Comparison of ENCODE assay signal across 9 mouse cellular contexts in the genomic region with DNA sequence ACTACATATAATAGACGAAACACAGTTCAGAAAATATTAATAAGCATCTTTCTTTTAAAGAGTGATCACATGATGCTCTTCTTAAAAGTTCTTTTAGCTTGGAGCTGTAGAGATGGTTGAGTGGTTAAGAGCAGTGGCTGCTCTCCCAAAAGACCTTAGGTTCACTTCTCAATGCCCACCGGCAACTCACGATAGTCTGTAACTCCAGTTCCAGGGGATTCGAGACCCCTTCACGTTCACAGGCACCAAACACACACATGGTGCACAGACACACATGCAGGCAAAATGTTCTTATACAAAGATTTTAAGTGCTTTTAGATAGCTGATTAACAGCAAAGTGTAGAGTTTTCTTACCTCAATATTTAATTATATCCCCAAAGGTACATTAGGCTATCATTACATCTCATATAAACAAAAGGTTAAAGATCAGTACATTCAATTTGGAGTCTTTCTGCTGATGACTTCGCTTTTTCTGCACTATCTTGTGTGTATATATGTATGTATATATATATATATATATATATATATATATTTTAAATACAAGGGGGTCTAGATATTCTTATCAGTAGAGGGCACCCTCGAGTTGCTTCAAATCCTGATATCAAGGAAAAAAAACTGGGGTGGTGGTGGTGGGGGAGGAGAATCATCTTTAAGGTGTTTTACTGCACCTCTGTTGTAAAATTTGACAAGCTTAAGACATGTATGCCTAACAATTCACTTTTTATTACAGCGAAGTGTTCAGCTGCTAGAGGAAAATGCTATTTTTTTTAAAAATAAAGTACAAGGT. TPM values are rescaled to one million over a fixed set of nuclear protein-coding genes. Genes with fewer than 3 reads are reported as not detected.
DNase-seq lines count a peak whose midpoint lies in the region; ATAC-seq and TF ChIP-seq lines count a peak whose summit lies in the region.
"Had no signal": no experiment of that assay in that cellular context is flagged by ENCODE, and none has a peak within 500 bp of the region (broad histone marks: within the 10 kb centered on the region; RNA-seq: fewer than 3 reads in every experiment).

No protein-coding gene starts in this region.

- no peaks in the 10 kb centered on the region for H3K27me3 ChIP-seq in lung, embryonic 14.5 days (ENCODE audit: insufficient read depth, low read length)
- no peaks in the 10 kb centered on the region for H3K27me3 ChIP-seq in forebrain, embryonic 14.5 days (replicated peaks; ENCODE audit: control insufficient read depth, insufficient read depth, low read length)
- 0 out of 2 replicates have a peak, but pooled peaks cover 7% of the 10 kb centered on the region for H3K27me3 ChIP-seq in limb, embryonic 14.5 days (ENCODE audit: control insufficient read depth, insufficient read depth, low read length)
- H3K27me3 ChIP-seq in stomach, embryonic 16.5 days (ENCODE audit: control insufficient read depth, insufficient read depth, low read length), result no peaks in the 10 kb centered on the region

- H3K4me2 ChIP-seq in lung, embryonic 14.5 days, result peak overlapping the region; percentile 95
- peak overlapping the region; percentile 82 for H3K4me2 ChIP-seq in forebrain, embryonic 14.5 days (ENCODE audit: low read length)
- H3K4me2 ChIP-seq in limb, embryonic 14.5 days (replicated peaks; ENCODE audit: low read depth, low read length, severe bottlenecking), result peak overlapping the region; percentile 58
- peak overlapping the region; percentile 91 for H3K4me2 ChIP-seq in stomach, embryonic 16.5 days (ENCODE audit: low read depth, low read length)

- H3K9ac ChIP-seq in lung, embryonic 14.5 days, result no peak overlapping the region
- peak overlapping the region; percentile 77; the same call in 1 of the 2 replicates for H3K9ac ChIP-seq in forebrain, embryonic 14.5 days (ENCODE audit: low read length)
- no peak overlapping the region for H3K9ac ChIP-seq in limb, embryonic 14.5 days (ENCODE audit: low read depth, low read length, severe bottlenecking)
- H3K9ac ChIP-seq in stomach, embryonic 16.5 days (ENCODE audit: low read length), result peak overlapping the region; percentile 83; the same call in 1 of the 2 replicates

- WGBS in lung, embryonic 14.5 days, result 53% methylated on average over 8 of the region's 8 CpGs
- WGBS in forebrain, embryonic 14.5 days, result 57% methylated on average over 8 of the region's 8 CpGs
- WGBS in limb, embryonic 14.5 days, result 56% methylated on average over 8 of the region's 8 CpGs
- WGBS in stomach, embryonic 16.5 days, result 46% methylated on average over 8 of the region's 8 CpGs

- H3K4me1 ChIP-seq in lung, embryonic 14.5 days (ENCODE audit: insufficient read depth), result peaks cover 3% of the 10 kb centered on the region; the same call in 1 of the 2 replicates
- peaks cover 22% of the 10 kb centered on the region for H3K4me1 ChIP-seq in forebrain, embryonic 14.5 days (ENCODE audit: control insufficient read depth, insufficient read depth, low read length)
- H3K4me1 ChIP-seq in limb, embryonic 14.5 days (ENCODE audit: control insufficient read depth, insufficient read depth, low read length), result peaks cover 21% of the 10 kb centered on the region
- H3K4me1 ChIP-seq in stomach, embryonic 16.5 days (ENCODE audit: control insufficient read depth, insufficient read depth, low read length), result peaks cover 15% of the 10 kb centered on the region

- no peak for TF ChIP-seq POLR2A in limb, embryonic 14.5 days (IDR thresholded peaks at IDR 0.05; ENCODE audit: borderline replicate concordance, extremely low read depth, insufficient read depth, insufficient read length)

- DNase-seq in lung, embryonic 14.5 days, result peak; percentile 55
- DNase-seq in lung, postnatal 14 days, result no peak
- peak; percentile 78 for DNase-seq in forebrain, embryonic 14.5 days (ENCODE audit: low spot score)
- peak; percentile 65 for DNase-seq in limb, embryonic 14.5 days (ENCODE audit: low spot score)
- DNase-seq in urinary bladder, postnatal 4 days (ENCODE audit: low spot score in 2 of 2), result no peak
- no peak for DNase-seq in cerebellum, postnatal 36 days
- DNase-seq: heart, postnatal 14 days had no signal

- no peak overlapping the region for H3K4me3 ChIP-seq in lung, embryonic 14.5 days (ENCODE audit: low read depth, low read length)
- H3K4me3 ChIP-seq in forebrain, embryonic 14.5 days (ENCODE audit: low read depth, low read length), result peak overlapping the region; percentile 53
- peak overlapping the region; percentile 48 for H3K4me3 ChIP-seq in limb, embryonic 14.5 days (replicated peaks; ENCODE audit: low read length)
- H3K4me3 ChIP-seq in stomach, embryonic 16.5 days (replicated peaks; ENCODE audit: low read length), result peak overlapping the region; percentile 98

- no peak overlapping the region for H3K27ac ChIP-seq in lung, embryonic 14.5 days (ENCODE audit: low read depth)
- H3K27ac ChIP-seq in forebrain, embryonic 14.5 days (ENCODE audit: low read depth, low read length), result no peak overlapping the region
- H3K27ac ChIP-seq in limb, embryonic 14.5 days (replicated peaks; ENCODE audit: low read depth, low read length), result no peak overlapping the region
- peak overlapping the region; percentile 94 for H3K27ac ChIP-seq in stomach, embryonic 16.5 days (ENCODE audit: low read length)

- TF ChIP-seq CTCF in lung, embryonic 14.5 days (IDR thresholded peaks at IDR 0.05; ENCODE audit: low read depth), result 0 out of 2 replicates have a peak, but pooled peaks have one; percentile 7

- H3K36me3 ChIP-seq in lung, embryonic 14.5 days (ENCODE audit: insufficient read depth), result no peaks in the 10 kb centered on the region
- no peaks in the 10 kb centered on the region for H3K36me3 ChIP-seq in forebrain, embryonic 14.5 days (ENCODE audit: control insufficient read depth, insufficient read depth, low read length)
- no peaks in the 10 kb centered on the region for H3K36me3 ChIP-seq in limb, embryonic 14.5 days (ENCODE audit: control insufficient read depth, insufficient read depth, low read length)
- no peaks in the 10 kb centered on the region for H3K36me3 ChIP-seq in stomach, embryonic 16.5 days (ENCODE audit: control insufficient read depth, insufficient read depth, low read length)

- ATAC-seq in lung, embryonic 14.5 days (ENCODE audit: insufficient read depth), result no peak
- ATAC-seq in forebrain, embryonic 14.5 days, result no peak
- ATAC-seq in limb, embryonic 14.5 days (ENCODE audit: low FRiP score, low read depth), result no peak
- no peak for ATAC-seq in stomach, embryonic 16.5 days (ENCODE audit: insufficient read depth, low FRiP score)
- no peak for ATAC-seq in inflammation-experienced regulatory T-cells, adult 6 months

- no peaks in the 10 kb centered on the region for H3K9me3 ChIP-seq in lung, embryonic 14.5 days (ENCODE audit: low read depth, low read length)
- no peaks in the 10 kb centered on the region for H3K9me3 ChIP-seq in forebrain, embryonic 14.5 days (replicated peaks; ENCODE audit: control insufficient read depth, low read length)
- no peaks in the 10 kb centered on the region for H3K9me3 ChIP-seq in limb, embryonic 14.5 days (ENCODE audit: control insufficient read depth, low read length)
- no peaks in the 10 kb centered on the region for H3K9me3 ChIP-seq in stomach, embryonic 16.5 days (replicated peaks; ENCODE audit: control insufficient read depth, low read length)

RNA-seq across cellular contexts. Expression of gene Rgmb, which starts 2.5 kb away (rescaled TPM):
- 17.6 and 18.9 TPM in 2 replicates for polyA plus RNA-seq in lung, embryonic 14.5 days (2014; fragmentation: Nextera tagmentation; extraction: Ambion mirVana)
- polyA plus RNA-seq in forebrain, embryonic 14.5 days (2014; fragmentation: Nextera tagmentation; extraction: Ambion mirVana), result 46.5 and 51.1 TPM in 2 replicates
- polyA plus RNA-seq in limb, embryonic 14.5 days (2012; rRNA removed), result 52.0 and 71.0 TPM in 2 replicates
- polyA plus RNA-seq in limb, embryonic 14.5 days (2014; fragmentation: Nextera tagmentation; extraction: Ambion mirVana), result 35.3 and 37.7 TPM in 2 replicates
- 30.3 and 36.6 TPM in 2 replicates for polyA plus RNA-seq in stomach, embryonic 16.5 days (2015; fragmentation: Nextera tagmentation; extraction: Ambion mirVana)
- under 1 TPM; 0.44 to 0.57 (median 0.52) TPM for polyA plus RNA-seq in inflammation-experienced regulatory T-cells, adult 6 months (2017; shearing (Covaris generic))

Comparison
In these comparisons a context has a peak if more than half of its experiments do, and no peak if none do; other contexts are left out.
1. DNase-seq: peak in lung, embryonic 14.5 days (single experiment), forebrain, embryonic 14.5 days (single experiment) and limb, embryonic 14.5 days (single experiment); none in lung, postnatal 14 days (single experiment), urinary bladder, postnatal 4 days (0 of 2) and cerebellum, postnatal 36 days (0 of 2).
2. H3K9ac ChIP-seq: peak in forebrain, embryonic 14.5 days (single experiment) and stomach, embryonic 16.5 days (single experiment); none in lung, embryonic 14.5 days (single experiment) and limb, embryonic 14.5 days (single experiment).
3. RNA of gene Rgmb, which starts 2.5 kb away (polyA plus RNA-seq): 35.3 to 71.0 TPM in limb, embryonic 14.5 days, 46.5 to 51.1 TPM in forebrain, embryonic 14.5 days, 30.3 to 36.6 TPM in stomach, embryonic 16.5 days and 17.6 to 18.9 TPM in lung, embryonic 14.5 days; 0.44 to 0.57 TPM in inflammation-experienced regulatory T-cells, adult 6 months; every median in the first group is over 10 times any median in the second.
4. Peak in every context shown above with its lines, with median percentiles within 50 percentile points of each other: H3K4me2 ChIP-seq.